Mouse (Mus musculus): ENCODE data around the gene Gm48551. TPM values are rescaled to one million over a fixed set of nuclear protein-coding genes. Genes with fewer than 3 reads are reported as not detected.

Gene Gm48551
- polyA plus RNA-seq, 1 experiment, result 3.8 TPM

GRCm38 (mm10) chr10:81356991-81357844 lies 27.0 kb upstream of the Gm48551 start, which contains the start of gene Mfsd12:
Gene Mfsd12, plus strand, starts transcription at chr10:81357491.
- peak; percentile 81 for DNase-seq (ENCODE audit: low spot score)

DNA sequence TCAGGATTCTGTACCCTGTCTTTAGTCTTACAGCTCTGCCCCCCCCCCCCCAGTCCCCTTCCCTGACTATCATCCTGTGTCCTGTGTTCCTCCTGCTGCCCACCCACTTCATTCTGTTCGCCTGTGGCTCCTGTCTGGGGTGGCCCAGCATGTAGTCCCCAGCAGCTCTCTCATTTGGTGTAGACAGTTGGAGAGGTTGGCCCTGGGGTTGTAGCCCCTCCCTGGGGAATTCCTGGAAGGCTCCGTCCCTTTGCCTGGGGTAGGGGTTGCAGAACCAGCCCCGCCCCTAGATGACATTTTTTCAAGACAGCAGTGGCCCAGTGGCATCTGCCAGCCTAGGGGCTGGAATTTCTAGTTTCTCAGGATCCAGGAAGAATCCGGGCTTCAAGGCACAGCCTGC lies 26.1 kb upstream of the Gm48551 start:
- no peak for DNase-seq (ENCODE audit: low spot score)

DNA sequence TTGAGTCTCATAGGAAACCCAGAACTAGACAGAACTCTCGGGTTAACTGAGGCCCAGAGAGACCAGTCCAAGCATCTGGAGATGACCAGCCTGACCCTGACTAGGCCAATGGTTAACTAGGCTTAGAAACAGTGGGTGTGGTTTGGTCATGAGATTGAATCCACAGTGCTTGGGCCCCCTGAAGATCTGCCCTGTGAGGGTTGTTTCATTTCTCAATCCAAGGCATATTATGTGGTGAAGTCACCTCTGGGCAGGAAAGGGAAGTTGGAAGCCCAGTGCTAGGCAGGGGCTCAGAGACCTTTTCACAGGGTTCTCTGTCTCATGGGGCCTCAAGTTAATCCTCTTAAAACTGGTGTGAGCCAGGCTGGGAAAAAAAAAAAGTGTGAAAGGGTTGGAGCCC lies 25.4 kb upstream of the Gm48551 start:
- DNase-seq (ENCODE audit: low spot score), result no peak

DNA sequence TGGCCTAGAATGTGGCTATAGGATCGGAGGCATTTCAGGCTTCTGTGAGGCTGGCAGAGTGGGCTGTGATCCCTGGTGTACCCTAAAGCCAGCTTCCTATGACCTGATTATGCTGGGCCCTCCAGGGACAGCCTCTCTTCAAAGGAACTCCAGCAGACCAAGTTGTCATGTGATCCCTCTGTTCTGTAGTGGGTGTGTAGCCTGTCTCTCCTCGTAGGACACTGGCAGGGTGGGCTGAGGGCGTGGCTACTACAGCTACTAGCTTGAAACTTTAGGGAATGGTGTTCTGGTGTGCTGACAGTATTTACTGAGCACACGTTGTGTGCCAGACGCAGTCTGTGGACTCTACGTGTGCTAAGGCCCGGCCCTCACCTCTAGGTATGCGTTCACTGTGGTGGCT lies 23.5 kb upstream of the Gm48551 start:
- no peak for DNase-seq (ENCODE audit: low spot score)

DNA sequence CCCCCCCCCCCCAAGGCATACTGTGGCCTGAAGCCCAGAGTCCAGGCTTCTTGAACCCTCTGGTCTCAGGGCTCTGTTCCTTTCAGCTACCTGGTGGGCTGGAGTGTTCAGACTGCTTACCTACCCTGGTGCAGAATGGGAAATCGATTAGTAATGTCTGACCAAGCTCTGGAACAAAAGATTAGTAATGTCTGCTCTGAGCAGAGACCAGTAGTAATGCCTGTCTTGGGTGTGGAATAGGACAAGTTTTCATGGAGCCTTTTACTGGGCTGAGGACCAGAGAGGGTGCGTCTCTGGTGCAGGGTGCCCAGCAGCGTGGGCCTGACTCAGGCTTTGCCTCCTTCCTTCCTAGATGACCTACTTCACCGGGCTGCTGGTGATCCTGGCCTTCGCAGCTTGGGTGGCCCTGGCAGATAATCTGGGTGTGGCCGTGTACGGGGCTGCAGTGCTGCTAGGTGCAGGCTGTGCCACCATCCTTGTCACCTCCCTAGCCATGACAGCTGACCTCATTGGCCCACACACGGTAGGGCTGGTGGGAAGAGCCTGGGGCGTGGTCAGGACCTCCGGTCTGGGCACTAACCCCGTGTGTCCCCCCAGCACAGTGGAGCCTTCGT lies 21.8 kb upstream of the Gm48551 start:
- no peak for DNase-seq (ENCODE audit: low spot score)

DNA sequence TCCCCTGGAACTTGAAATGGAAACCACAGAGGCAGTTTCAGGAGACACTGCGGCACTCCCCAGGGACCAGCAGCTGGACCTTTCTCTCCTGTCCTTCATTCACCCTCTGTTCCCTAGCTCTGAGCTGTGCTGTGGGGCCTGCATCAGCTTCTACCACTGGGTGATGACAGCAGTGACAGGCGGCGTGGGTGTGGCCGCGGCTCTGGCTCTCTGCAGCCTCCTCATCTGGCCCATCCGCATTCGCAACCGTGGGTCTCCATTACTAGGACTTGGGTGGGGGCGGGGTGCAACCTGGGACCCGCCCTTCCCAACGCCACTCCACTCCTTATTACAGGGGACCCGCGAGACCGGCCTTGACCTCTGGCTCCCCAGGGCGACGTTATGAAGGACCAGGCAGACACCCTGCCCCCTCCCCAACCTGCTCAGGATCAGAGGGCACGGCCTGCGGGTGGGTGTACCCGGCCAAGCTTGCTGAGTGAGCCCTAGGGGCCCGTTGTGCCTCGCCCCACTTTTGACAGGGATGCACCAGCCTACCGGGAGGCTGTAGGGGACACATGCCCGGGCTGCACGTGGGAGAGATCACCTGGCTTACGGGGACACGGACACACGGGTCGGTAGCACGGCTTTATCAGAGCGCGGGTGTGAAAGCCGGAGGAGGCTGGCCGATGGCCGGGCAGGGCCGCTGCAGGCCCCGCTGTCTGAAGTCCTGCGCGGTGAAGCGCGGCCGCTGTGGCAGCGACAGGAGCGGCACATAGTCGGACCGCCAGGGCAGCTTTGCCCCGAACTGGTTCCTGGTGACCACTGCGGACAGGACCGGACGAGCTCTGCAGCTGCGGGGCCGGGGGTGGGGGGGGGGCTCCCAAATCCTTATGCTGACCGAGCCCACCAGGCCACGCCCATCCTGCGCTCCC lies 20.6 kb upstream of the Gm48551 start:
- DNase-seq (ENCODE audit: low spot score), result no peak

DNA sequence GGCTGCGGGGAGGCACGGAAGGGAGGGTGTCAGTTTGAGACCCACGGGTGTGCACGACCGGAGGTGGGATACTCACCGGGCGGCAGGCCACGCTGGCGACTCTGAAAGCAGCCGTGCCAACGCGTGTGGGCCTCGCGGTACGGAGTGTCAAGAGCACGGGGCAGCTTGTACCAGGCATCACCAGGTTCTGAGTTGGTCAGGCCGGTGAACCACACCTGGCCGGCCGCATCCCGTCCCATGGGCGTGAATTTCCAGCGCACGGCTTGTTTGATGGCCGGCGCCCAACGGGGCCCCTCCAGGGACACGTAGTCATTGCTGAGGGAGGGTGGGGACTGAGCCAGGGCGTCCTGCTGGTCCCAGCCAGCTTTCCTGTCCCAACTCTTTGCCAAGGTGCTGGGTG lies 19.6 kb upstream of the Gm48551 start:
- no peak for DNase-seq (ENCODE audit: low spot score)

DNA sequence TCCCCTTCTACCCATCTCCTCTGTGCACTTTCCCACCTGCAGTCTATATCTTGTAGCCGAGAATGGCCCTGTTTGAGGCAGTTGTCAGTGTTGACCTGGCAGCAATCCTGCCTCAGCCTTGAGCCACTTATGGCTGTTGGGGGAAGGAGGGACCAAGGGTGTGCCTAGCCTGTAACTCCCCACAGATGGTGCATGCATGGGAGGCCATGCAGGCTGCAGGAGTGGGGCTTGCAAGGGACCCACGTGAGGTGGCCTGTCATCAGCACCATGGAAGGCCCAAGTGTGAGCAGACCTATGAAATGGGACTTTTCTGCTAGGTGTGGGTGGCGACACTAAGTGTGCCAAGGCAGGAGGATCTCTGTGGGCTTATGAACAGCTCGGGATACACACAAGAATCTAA lies 19.2 kb upstream of the Gm48551 start:
- no peak for DNase-seq (ENCODE audit: low spot score)

DNA sequence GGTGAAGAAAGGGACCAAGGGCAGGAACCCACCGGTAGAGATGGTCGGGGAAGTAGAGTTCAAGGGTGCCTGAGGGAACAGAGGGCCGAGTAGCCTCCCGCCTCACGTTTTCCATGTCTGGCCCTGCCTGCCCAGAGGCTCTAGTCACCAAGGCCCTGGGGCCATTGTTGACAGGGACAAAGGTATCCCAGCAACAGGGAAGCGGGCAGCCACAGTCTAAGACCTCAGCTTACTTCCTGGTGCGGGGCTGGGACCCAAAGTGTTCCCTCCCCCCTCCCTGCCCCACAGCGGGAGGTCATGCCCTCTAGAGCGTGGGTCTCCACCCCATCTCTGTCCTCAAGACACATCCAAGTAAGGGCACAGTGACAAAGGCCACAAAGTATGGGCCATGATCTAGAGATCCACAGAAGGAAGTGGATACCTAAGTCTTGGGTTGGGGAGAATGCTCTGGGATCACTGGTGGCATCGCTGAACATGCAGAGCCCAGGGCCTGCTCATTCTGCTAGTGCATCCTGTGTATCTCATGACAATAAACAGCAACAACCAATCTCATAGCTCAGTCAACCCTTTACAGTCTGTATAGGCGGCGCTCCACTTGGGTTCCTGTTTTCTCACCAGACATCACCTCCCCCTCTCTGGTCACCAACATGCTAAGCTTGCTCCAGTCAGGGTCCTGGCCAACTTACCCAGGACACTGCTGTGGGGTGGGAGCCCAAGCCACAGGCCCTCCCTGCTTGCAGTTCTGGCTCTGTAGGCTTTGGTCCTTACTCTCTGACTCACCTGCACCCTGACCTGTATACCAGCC lies 18.4 kb upstream of the Gm48551 start, which contains the start of gene 4930404N11Rik:
Gene 4930404N11Rik (minus strand): TSS at position 145 of the 805 bp plus-strand sequence.
- no peak for DNase-seq (ENCODE audit: low spot score)

- no peak for DNase-seq (ENCODE audit: low spot score)
These were observed 17.6 kb upstream of the Gm48551 start for GRCm38 (mm10) chr10:81366477-81367206.

DNA sequence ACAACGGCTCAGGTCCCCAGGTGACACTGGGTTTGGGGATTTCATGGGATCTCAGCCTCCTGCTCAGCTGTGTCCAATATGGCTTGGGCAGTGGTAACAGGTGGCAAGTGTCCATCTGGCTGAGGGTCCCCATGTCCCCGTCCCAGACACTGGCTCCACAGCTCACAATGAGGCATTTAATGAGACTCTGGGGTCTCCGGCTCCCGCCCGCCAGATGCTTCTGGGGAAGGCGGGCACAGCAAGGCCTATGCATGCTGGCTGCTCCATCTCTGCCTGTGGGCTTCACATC lies 17.1 kb upstream of the Gm48551 start:
- no peak for DNase-seq (ENCODE audit: low spot score)

DNA sequence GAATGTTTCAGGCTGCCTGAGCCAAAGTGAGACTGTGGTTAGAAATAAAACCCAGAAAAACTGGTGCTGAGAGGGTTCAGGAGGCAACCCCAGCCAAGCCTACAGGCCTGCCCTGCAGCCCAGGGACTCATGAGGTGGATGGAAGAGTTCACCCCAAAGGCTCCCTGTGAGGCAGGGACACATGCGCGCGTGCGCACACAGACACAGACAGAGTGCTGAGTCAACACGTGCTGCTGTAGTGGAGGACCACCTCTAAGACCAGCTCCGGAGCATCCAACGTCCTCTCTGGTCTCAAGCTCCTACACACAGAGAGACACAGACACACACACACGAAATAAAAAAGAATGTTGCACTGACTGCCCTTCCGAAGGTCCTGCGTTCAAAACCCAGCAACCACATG lies 8.9 kb upstream of the Gm48551 start:
- DNase-seq (ENCODE audit: low spot score), result no peak

DNA sequence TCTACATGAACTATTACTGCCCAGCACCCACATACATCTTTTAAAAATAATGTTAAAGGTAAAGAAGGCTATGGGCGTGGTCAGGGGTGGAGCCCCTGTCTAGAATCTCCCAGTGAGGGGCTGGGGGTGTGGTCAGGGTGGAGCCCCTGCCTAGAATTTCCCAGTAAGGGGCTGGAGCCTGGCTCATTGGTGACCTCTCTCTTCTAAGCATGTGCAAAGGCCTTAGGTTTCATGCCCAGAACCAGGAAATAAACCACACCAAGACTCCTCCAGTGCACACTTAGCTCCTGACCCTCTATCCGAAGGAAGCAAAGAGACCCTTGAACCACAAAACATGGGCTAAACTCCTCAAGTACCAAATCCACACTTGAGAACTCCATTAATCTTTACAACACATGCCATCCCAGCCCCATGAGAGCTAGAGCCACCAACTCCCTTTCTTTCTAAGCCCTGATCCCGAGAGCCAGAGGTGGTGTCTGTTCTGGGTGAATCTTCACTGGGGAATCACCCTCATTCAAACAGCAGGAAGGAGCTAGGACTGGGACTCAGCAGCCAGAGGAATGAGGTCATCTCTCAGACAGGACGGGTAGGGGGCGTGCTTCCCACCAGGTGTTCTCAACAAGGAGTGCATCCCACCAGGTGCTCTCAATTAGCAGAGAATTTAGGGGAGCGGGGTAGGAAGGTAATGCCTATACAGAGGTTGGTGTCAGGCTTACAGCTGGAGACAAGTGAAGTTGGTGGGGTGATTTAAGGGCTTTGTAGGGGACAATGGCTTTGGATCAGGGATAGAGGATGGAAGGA lies 7.5 kb upstream of the Gm48551 start:
- no peak for DNase-seq (ENCODE audit: low spot score)

DNA sequence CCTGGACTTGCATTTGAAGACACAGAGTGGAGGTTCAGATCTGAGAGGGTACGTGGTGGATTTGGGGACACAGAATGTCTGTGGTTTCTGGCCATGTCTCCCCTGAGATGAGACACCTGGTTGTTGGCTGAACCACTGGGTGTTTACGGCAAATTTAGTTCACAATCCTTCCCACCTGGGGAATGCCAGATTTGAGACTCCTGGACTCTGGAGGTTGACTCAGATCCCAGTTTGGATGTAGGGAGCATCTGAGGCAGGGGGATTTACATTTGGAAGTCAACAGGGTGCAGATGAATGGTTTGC lies 7.0 kb upstream of the Gm48551 start:
- DNase-seq (ENCODE audit: low spot score), result no peak

GRCm38 (mm10) chr10:81377793-81378552 lies 6.3 kb upstream of the Gm48551 start, which contains the start of gene Fzr1:
Gene Fzr1, minus strand, starts transcription at chr10:81378516.
- DNase-seq (ENCODE audit: low spot score), result no peak

DNA sequence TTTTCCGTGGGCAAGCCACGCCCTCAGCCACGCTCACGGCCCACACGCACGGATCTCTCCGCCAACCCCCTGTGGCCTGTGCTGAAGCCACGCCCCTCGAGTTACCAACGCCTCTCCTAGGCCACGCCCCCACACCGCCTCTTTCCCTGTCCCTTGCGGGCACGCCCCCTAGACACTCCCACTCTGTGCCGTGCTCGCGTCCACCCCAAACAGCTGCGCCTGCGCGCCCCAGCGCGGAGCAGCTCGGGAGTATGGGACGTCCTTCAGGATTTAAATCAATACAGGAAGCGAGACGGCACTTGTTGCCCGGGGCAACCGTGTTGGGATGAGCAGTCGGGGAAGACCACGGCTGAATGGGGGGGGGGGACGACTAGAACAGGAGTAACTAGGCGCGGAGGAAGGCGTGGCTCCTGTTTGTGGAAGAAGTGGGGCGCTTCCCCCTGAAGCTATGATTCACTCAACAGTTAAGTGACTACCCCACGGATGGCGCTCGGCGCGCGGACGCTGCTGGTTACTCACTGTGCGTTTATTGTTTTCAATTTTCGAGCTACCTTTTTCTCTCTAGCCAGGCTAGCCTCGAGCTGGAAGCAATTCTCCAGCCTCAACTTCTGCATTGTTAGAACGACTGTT lies 5.6 kb upstream of the Gm48551 start:
- peak; percentile 98 for DNase-seq (ENCODE audit: low spot score)

- DNase-seq (ENCODE audit: low spot score), result no peak
These were observed 5.1 kb upstream of the Gm48551 start for GRCm38 (mm10) chr10:81379183-81379553.

GRCm38 (mm10) chr10:81379809-81380378 lies 4.4 kb upstream of the Gm48551 start:
- DNase-seq (ENCODE audit: low spot score), result no peak

DNA sequence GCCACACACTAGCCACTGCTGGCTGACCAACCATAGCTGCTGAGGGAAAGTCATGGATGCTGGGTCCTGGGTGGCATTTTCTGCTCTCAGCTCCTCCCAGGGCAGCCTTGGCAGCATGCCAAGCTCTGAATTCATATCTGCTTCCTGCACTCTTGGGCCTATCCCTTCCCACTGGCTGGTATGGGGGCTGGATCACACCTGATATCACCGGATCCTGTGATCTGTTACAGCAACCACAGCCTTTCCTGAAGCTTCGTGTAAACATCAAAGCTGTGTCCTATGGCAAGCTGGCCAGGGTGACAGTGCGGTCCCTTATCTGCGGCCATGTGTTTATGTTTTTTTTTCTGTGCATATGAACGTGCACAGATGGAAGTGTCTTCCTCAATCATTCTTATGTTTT lies 2.2 kb upstream of the Gm48551 start:
- no peak for DNase-seq (ENCODE audit: low spot score)
